Mouse (Mus musculus): ENCODE measurements at regions not wholly inside any gene's neighbourhood (a gene's known extent, or its start where the extent isn't known, plus 50 kb on each side); places are given as distances from the start of the nearest gene placed in this dataset.

- no peak for DNase-seq (ENCODE audit: low read depth)
Observed at GRCm38 (mm10) chr11:89145281-89145945, 71.8 kb downstream of the Gm525 start.

- no peak for DNase-seq (ENCODE audit: low read depth)
Observed at GRCm38 (mm10) chr11:89142527-89143154, 69.0 kb downstream of the Gm525 start.
